Mouse (Mus musculus) adrenal gland, postnatal 14 days (tissue): ENCODE data around the gene Hhipl2. TPM values are rescaled to one million over a fixed set of nuclear protein-coding genes. Genes with fewer than 3 reads are reported as not detected.

Source experiments
- total RNA-seq: library from RNA; stranded (reverse); gene quantifications from 2 replicates; pipeline ENCODE4 v1.2.3, GENCODE M21; 2021

The Hhipl2 gene
- total RNA-seq, 1 experiment from 2014 or later: not detected

Other genes with a start within 250 kb of the Hhipl2 start
- gene Disp1, start 196.7 kb upstream of the Hhipl2 start, total RNA-seq: 12.5 and 13.4 TPM in 2 replicates
- 51.3 and 53.4 TPM in 2 replicates for gene Aida, start 121.6 kb upstream of the Hhipl2 start, total RNA-seq
- gene Brox, start 120.9 kb upstream of the Hhipl2 start, total RNA-seq: 48.2 and 51.8 TPM in 2 replicates
- 158 and 174 TPM in 2 replicates for gene Mia3, start 48.7 kb upstream of the Hhipl2 start, total RNA-seq
- gene Taf1a, start 29.2 kb upstream of the Hhipl2 start, total RNA-seq: 14.9 and 16.0 TPM in 2 replicates